Mouse (Mus musculus): Measurements from ENCODE around the gene Cep152.
A peak's percentile ranks its signal among the peaks of the same experiment; 100 is the strongest.

Gene Cep152

DNA sequence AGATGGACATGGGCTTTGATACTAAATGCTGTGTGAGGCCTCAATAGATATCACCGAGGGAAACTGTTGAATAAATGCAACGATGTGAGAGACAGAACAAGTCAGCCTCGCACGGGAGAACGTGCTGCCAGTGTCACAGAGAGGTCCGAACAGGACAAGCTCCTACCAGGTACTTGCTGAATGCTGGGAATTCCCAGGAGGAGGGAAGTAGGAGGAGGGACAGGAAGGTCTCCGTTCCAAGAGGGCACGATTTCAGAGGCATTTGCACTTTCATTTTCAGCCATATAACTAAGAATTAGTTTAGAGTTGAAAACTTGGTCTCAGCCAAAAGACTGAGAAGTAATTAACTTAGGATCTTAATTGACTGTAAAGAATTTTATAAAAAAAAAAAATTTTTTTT is 26.6 kb upstream of the Cep152 start:
- Histone ChIP-seq H3K36me3 (ENCODE audit: control insufficient read depth, insufficient read depth, low read length, poor library complexity, severe bottlenecking) (no peaks in the 10 kb centered on the region), H3K27me3 (ENCODE audit: control insufficient read depth, insufficient read depth, low read length, poor library complexity, severe bottlenecking) (no peaks in the 10 kb centered on the region)
- DNase-seq (ENCODE audit: low read depth, low spot score): no peak

- DNase-seq (ENCODE audit: low read depth, low spot score): no peak
- no peaks in the 10 kb centered on the region for H3K27me3 ChIP-seq (ENCODE audit: control insufficient read depth, insufficient read depth, low read length, poor library complexity, severe bottlenecking)
- H3K36me3 ChIP-seq (ENCODE audit: control insufficient read depth, insufficient read depth, low read length, poor library complexity, severe bottlenecking): no peaks in the 10 kb centered on the region
Measured at GRCm38 (mm10) chr2:125650742-125651352, 25.9 kb upstream of the Cep152 start.

DNA sequence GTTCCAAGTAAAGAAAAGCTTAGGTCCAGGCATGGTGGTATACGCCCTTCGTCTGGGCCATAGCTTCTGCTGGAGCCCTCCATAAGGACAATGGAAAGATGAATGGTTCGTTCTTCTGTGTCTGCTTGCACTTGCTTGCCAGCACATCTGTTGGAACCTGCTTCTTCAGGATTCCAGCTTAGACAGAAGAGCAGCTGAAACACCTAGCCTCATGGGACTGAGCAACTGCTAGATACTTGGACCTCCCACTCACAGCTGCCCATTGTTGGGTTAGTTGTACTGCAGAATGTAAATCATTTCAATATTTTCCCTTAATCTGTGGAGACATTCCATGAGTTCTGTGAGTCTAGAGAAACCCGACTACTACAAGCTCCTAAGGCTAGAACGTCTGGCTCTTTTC is 25.1 kb upstream of the Cep152 start:
- Histone ChIP-seq H3K27me3 (ENCODE audit: control insufficient read depth, insufficient read depth, low read length, poor library complexity, severe bottlenecking) (no peaks in the 10 kb centered on the region; the same call in 1 of the 2 replicates), H3K36me3 (ENCODE audit: control insufficient read depth, insufficient read depth, low read length, poor library complexity, severe bottlenecking) (no peaks in the 10 kb centered on the region)
- DNase-seq (ENCODE audit: low read depth, low spot score): no peak

DNA sequence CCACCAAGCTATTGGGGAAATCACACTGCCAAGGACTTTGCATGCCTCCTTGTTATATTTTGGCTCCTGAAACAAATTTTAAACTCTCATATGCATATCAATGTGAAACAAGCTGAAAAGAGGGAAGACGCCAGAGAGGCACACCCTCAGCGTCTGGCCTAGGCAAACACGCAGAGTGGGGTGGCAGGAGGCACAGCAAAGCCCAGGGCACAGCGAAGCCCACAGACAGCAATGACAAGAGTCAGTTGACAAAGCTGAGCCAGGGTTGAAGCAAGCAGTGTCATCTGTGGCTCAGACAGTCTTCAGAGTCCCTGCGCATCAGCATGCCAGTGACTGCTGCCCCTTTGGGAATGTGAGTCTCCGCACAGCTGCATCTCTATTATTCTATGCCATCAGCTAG is 20.0 kb upstream of the Cep152 start:
- no peaks in the 10 kb centered on the region; the same call in 1 of the 2 replicates for H3K27me3 ChIP-seq (ENCODE audit: control insufficient read depth, insufficient read depth, low read length, poor library complexity, severe bottlenecking)
- H3K36me3 ChIP-seq (ENCODE audit: control insufficient read depth, insufficient read depth, low read length, poor library complexity, severe bottlenecking): no peaks in the 10 kb centered on the region
- DNase-seq (ENCODE audit: low read depth, low spot score): no peak

DNA sequence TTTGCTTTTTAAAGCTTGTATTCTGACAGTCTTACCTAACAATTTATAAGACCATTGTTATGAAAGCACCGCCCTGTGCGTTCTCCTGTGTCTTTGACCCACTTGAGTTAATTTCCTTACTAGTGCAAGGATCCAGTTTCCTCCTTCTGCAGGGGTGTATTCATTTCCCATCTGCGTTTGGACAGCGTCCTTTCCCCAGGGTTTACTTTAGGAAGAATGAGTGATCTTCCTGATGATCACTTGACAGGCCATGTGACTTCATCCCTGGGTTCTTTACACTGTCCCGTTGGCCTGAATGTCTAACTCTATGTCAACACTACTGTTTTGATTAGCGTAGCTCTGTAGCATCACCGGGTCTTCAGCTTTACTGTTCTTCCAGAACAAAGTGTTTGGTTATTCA is 12.4 kb upstream of the Cep152 start:
- H3K27me3 ChIP-seq (ENCODE audit: control insufficient read depth, insufficient read depth, low read length, poor library complexity, severe bottlenecking): no peaks in the 10 kb centered on the region
- DNase-seq (ENCODE audit: low read depth, low spot score): no peak
- H3K36me3 ChIP-seq (ENCODE audit: control insufficient read depth, insufficient read depth, low read length, poor library complexity, severe bottlenecking): no peaks in the 10 kb centered on the region

GRCm38 (mm10) chr2:125630010-125630409 is 5.1 kb upstream of the Cep152 start:
- DNase-seq (ENCODE audit: low read depth, low spot score): no peak
- H3K36me3 ChIP-seq (ENCODE audit: control insufficient read depth, insufficient read depth, low read length, poor library complexity, severe bottlenecking): no peaks in the 10 kb centered on the region

GRCm38 (mm10) chr2:125628487-125628886 is 3.6 kb upstream of the Cep152 start:
- Histone ChIP-seq H3K36me3 (ENCODE audit: control insufficient read depth, insufficient read depth, low read length, poor library complexity, severe bottlenecking) (no peaks in the 10 kb centered on the region), H3K27me3 (ENCODE audit: control insufficient read depth, insufficient read depth, low read length, poor library complexity, severe bottlenecking) (no peaks in the 10 kb centered on the region)
- no peak for DNase-seq (ENCODE audit: low read depth, low spot score)

More at GRCm38 (mm10) chr2:125630010-125630409, 5.1 kb upstream of the Cep152 start:
- H3K27me3 ChIP-seq (ENCODE audit: control insufficient read depth, insufficient read depth, low read length, poor library complexity, severe bottlenecking): no peaks in the 10 kb centered on the region

- no peak for DNase-seq (ENCODE audit: low read depth, low spot score)
- Histone ChIP-seq H3K36me3 (ENCODE audit: control insufficient read depth, insufficient read depth, low read length, poor library complexity, severe bottlenecking) (no peaks in the 10 kb centered on the region), H3K27me3 (ENCODE audit: control insufficient read depth, insufficient read depth, low read length, poor library complexity, severe bottlenecking) (no peaks in the 10 kb centered on the region)
Measured at GRCm38 (mm10) chr2:125626536-125626935, 1.6 kb upstream of the Cep152 start.

GRCm38 (mm10) chr2:125624127-125624685 is 707 bp downstream of the Cep152 start:
- DNase-seq (ENCODE audit: low read depth, low spot score): no peak

GRCm38 (mm10) chr2:125623211-125623610 is 1.7 kb downstream of the Cep152 start:
- Histone ChIP-seq H3K36me3 (ENCODE audit: control insufficient read depth, insufficient read depth, low read length, poor library complexity, severe bottlenecking) (no peaks in the 10 kb centered on the region), H3K27me3 (ENCODE audit: control insufficient read depth, insufficient read depth, low read length, poor library complexity, severe bottlenecking) (no peaks in the 10 kb centered on the region)
- DNase-seq (ENCODE audit: low read depth, low spot score): no peak

More at GRCm38 (mm10) chr2:125624127-125624685, 707 bp downstream of the Cep152 start:
- H3K36me3 ChIP-seq (ENCODE audit: control insufficient read depth, insufficient read depth, low read length, poor library complexity, severe bottlenecking): no peaks in the 10 kb centered on the region
- no peaks in the 10 kb centered on the region for H3K27me3 ChIP-seq (ENCODE audit: control insufficient read depth, insufficient read depth, low read length, poor library complexity, severe bottlenecking)

- Histone ChIP-seq H3K36me3 (ENCODE audit: control insufficient read depth, insufficient read depth, low read length, poor library complexity, severe bottlenecking) (peaks cover 5% of the 10 kb centered on the region), H3K27me3 (ENCODE audit: control insufficient read depth, insufficient read depth, low read length, poor library complexity, severe bottlenecking) (no peaks in the 10 kb centered on the region)
- DNase-seq (ENCODE audit: low read depth, low spot score): no peak
Measured at GRCm38 (mm10) chr2:125620213-125620907, 4.6 kb downstream of the Cep152 start.

DNA sequence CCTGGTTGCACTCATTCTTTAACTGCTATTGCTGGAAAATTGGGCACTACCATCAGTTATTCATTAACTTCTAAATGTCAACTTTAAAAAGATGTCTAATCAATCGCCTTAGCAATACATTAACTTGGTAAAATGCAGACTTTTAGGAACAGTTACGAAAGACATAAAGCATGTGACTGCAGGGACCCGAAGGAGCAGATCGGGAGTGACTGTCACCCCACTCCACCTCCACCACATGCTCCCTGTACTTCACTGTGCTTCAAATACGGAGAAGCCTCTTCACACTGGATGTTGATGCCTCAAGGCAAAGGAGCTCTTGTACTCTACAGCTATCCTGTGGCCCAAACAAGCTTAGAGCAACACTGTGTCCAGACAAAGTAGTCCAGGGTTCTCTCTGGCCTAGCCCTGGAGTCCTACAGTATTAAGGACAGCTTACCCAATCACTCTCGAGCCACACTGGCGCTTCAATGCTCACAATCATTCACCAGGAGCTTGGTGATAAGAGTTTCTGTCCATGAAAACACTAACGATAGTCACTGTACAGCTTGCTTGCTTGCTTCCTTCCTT is 9.0 kb downstream of the Cep152 start:
- H3K27me3 ChIP-seq (ENCODE audit: control insufficient read depth, insufficient read depth, low read length, poor library complexity, severe bottlenecking): no peaks in the 10 kb centered on the region
- H3K36me3 ChIP-seq (ENCODE audit: control insufficient read depth, insufficient read depth, low read length, poor library complexity, severe bottlenecking): peaks cover 14% of the 10 kb centered on the region
- DNase-seq (ENCODE audit: low read depth, low spot score): no peak

DNA sequence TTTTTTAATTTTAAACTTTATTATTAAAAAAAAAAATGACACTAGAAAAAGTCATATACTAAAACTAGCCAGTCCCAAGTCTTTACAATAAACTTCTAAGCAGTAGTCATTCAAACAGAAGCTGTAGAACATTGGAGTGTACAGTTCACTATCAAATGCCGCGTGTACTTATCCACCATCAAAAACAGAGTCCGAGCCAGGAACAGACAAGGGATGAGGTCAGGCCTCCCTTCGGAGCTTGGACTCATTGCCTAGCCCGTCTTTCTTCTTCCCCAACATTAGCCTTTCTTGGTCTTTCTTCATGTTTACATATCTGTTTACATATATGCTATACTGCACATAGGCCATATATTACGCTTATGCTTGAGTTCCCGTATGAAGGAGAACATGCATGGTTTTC is 9.5 kb downstream of the Cep152 start:
- Histone ChIP-seq H3K27me3 (ENCODE audit: control insufficient read depth, insufficient read depth, low read length, poor library complexity, severe bottlenecking) (no peaks in the 10 kb centered on the region), H3K36me3 (ENCODE audit: control insufficient read depth, insufficient read depth, low read length, poor library complexity, severe bottlenecking) (peaks cover 15% of the 10 kb centered on the region)
- no peak for DNase-seq (ENCODE audit: low read depth, low spot score)

DNA sequence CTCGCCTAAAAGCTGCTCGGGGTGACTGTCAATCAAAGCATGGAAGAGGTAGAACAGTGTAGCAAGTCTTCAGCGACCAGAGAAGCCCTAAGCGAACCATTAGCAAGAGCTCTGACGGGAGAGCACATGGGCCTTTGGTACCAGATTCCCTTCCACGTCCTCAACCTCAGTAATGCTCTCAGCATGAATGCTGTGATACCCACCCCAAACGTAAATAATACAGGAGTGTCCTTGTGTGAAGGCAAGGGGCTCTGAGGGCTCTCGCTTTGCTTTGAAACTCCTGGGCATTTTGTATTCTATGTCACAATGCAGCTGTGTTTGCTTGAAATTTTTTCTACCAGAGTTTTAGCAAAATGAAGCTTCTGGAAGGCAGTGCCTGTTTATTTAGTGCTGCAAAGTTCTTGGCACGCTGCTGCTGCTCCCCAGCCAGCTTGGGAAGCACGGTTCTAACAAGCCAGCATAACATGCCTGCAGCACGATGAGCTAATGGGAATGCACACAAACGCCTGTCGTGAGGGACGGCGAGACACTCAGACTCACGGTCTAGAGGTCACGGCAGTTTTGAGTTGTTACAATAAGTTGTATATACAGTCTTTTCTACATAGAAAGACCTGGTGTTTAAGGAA is 18.6 kb downstream of the Cep152 start:
- Histone ChIP-seq H3K27me3 (ENCODE audit: control insufficient read depth, insufficient read depth, low read length, poor library complexity, severe bottlenecking) (no peaks in the 10 kb centered on the region), H3K36me3 (ENCODE audit: control insufficient read depth, insufficient read depth, low read length, poor library complexity, severe bottlenecking) (peaks cover 7% of the 10 kb centered on the region)
- no peak for DNase-seq (ENCODE audit: low read depth, low spot score)

DNA sequence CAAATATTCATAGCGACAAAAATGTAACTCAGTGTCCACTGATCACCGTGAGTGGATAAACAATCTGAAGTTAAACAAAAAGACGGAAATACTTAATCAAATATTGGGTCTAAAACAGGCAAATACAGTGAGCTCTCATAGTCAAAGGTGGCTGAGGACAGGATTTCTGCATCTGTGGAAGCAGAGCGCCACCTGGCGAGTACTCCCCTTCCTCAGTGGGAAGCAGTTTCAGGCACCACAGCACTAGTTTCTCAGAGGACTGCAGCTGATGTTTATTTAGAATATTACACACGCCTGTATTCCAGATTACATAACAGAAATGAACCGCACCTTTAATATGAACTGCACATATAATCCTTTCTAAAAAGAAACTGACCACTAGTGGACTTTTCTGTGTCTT is 20.3 kb downstream of the Cep152 start:
- peak; percentile 19 for DNase-seq (ENCODE audit: low read depth, low spot score)
- no peaks in the 10 kb centered on the region for H3K27me3 ChIP-seq (ENCODE audit: control insufficient read depth, insufficient read depth, low read length, poor library complexity, severe bottlenecking)

More for the DNA sequence above, 20.3 kb downstream of the Cep152 start:
- peaks cover 5% of the 10 kb centered on the region for H3K36me3 ChIP-seq (ENCODE audit: control insufficient read depth, insufficient read depth, low read length, poor library complexity, severe bottlenecking)

All from splenic B cell, adult 2 months (primary cell).